ENCODE assay signal across 8 mouse cellular contexts in genomic region chr2:77401438-77402235, GRCm38 (mm10).
DNase-seq lines count a peak whose midpoint lies in the region; ATAC-seq and TF ChIP-seq lines count a peak whose summit lies in the region.

No protein-coding gene starts in this region.

- no peak for DNase-seq in left cerebral cortex, adult 2 months (ENCODE audit: extremely low spot score in 1 of 2, low spot score in 2 of 2)
- DNase-seq in left cerebral cortex, adult 11 months (ENCODE audit: low spot score), result no peak
- peak; percentile 51 for DNase-seq in cerebellum, adult 9-11 months
- DNase-seq in heart, postnatal 0 days (ENCODE audit: low spot score), result no peak
- DNase-seq in limb, embryonic 10.5 days (ENCODE audit: low spot score), result peak; percentile 46
- DNase-seq in retina, embryonic 14.5 days (ENCODE audit: low spot score), result peak; percentile 46
- no peak for DNase-seq in adrenal gland, adult 2 months
- no peak for DNase-seq in thymus, postnatal 10 days (ENCODE audit: low spot score in 2 of 2)

- WGBS in heart, postnatal 0 days, result 9% methylated on average over 13 of the region's 13 CpGs
- WGBS in limb, embryonic 10.5 days, result 7% methylated on average over 13 of the region's 13 CpGs

- no peaks in the 10 kb centered on the region for H3K36me3 ChIP-seq in heart, postnatal 0 days (replicated peaks; ENCODE audit: control insufficient read depth, insufficient read depth, low read length)
- no peaks in the 10 kb centered on the region for H3K36me3 ChIP-seq in limb, embryonic 10.5 days

- ATAC-seq in heart, postnatal 0 days (ENCODE audit: insufficient read depth, low read depth), result peak; percentile 47; the same call in 1 of the 2 replicates

- peak overlapping the region; percentile 20; the same call in 1 of the 2 replicates for H3K4me3 ChIP-seq in left cerebral cortex, adult 2 months
- peak overlapping the region; percentile 29 for H3K4me3 ChIP-seq in heart, postnatal 0 days (ENCODE audit: low read depth, low read length)
- peak overlapping the region; percentile 40 for H3K4me3 ChIP-seq in limb, embryonic 10.5 days

- no peak overlapping the region for H3K27ac ChIP-seq in left cerebral cortex, adult 2 months
- H3K27ac ChIP-seq in heart, postnatal 0 days (ENCODE audit: low read depth), result no peak overlapping the region
- peak overlapping the region; percentile 59 for H3K27ac ChIP-seq in limb, embryonic 10.5 days

- H3K27me3 ChIP-seq in heart, postnatal 0 days (ENCODE audit: control insufficient read depth, insufficient read depth, low read length), result no peaks in the 10 kb centered on the region
- no peaks in the 10 kb centered on the region for H3K27me3 ChIP-seq in limb, embryonic 10.5 days (ENCODE audit: low read depth, poor library complexity, severe bottlenecking)

- no peaks in the 10 kb centered on the region for H3K9me3 ChIP-seq in heart, postnatal 0 days (replicated peaks; ENCODE audit: control insufficient read depth, low read length)
- H3K9me3 ChIP-seq in limb, embryonic 10.5 days (replicated peaks), result no peaks in the 10 kb centered on the region

- TF ChIP-seq EP300 in heart, postnatal 0 days (IDR thresholded peaks at IDR 0.05; ENCODE audit: low read depth), result no peak

- H3K9ac ChIP-seq in heart, postnatal 0 days (replicated peaks; ENCODE audit: low read depth, low read length), result 0 out of 2 replicates have a peak overlapping the region, but pooled peaks have one; percentile 13

- peak overlapping the region; percentile 54 for H3K4me2 ChIP-seq in heart, postnatal 0 days (ENCODE audit: low read depth, low read length)

- intact Hi-C loops in left cerebral cortex, adult 2 months (cut with DNase I), result no loop called here

- H3K4me1 ChIP-seq in heart, postnatal 0 days (ENCODE audit: control insufficient read depth, insufficient read depth), result peaks cover 4% of the 10 kb centered on the region; the same call in 1 of the 2 replicates
- H3K4me1 ChIP-seq in limb, embryonic 10.5 days, result peaks cover 15% of the 10 kb centered on the region

- TF ChIP-seq CTCF in left cerebral cortex, adult 2 months (IDR thresholded peaks at IDR 0.05), result peak; percentile 23
- peak; percentile 26; the same call in 1 of the 2 replicates for TF ChIP-seq CTCF in heart, postnatal 0 days (IDR thresholded peaks at IDR 0.05; ENCODE audit: low read depth)

Comparison
In these comparisons a context has a peak if more than half of its experiments do, and no peak if none do; other contexts are left out.
1. DNase-seq: peak in cerebellum, adult 9-11 months (single experiment), limb, embryonic 10.5 days (single experiment) and retina, embryonic 14.5 days (single experiment); none in left cerebral cortex, adult 2 months (0 of 2), left cerebral cortex, adult 11 months (single experiment), heart, postnatal 0 days (single experiment), adrenal gland, adult 2 months (single experiment) and thymus, postnatal 10 days (0 of 2).
2. Peak in every context shown above with its lines, with median percentiles within 50 percentile points of each other: H3K4me3 ChIP-seq.